Mouse (Mus musculus) heart, embryonic 15.5 days (tissue): ENCODE measurements around the gene Tcp1. TPM values are rescaled to one million over a fixed set of nuclear protein-coding genes. Genes with fewer than 3 reads are reported as not detected.
"Not testable (repeated sequence)": the region's sequence is repeated elsewhere in the genome, so short reads cannot be mapped to it uniquely, and the experiment has no call there.

Experiments
- ATAC-seq: fragments of 200-750 bp; cut with Nextera tagmentation; replicated peaks from 2 replicates; pipeline ENCODE4 v1.8.0; 2017; ENCODE audit warnings: low read depth, moderate TSS enrichment; ENCODE audit not compliant: insufficient number of reproducible peaks, insufficient read depth, low FRiP score
- H3K27ac ChIP-seq: fragments of 300-500 bp; sonication (generic); 2 replicates; pipeline ENCODE4 v1.5.1; 2015; ENCODE audit warnings: mild to moderate bottlenecking, inconsistent platforms
- H3K27me3 ChIP-seq: fragments of 300-500 bp; sonication (generic); 2 replicates; pipeline ENCODE4 v1.6.1; 2015; ENCODE audit warnings: inconsistent platforms
- H3K36me3 ChIP-seq: fragments of 300-500 bp; sonication (generic); 2 replicates; pipeline ENCODE4 v1.6.1; 2015; ENCODE audit warnings: mild to moderate bottlenecking, inconsistent platforms
- H3K4me1 ChIP-seq: fragments of 300-500 bp; sonication (generic); replicated peaks from 2 replicates; pipeline ENCODE4 v1.6.1; 2015; ENCODE audit warnings: inconsistent platforms
- H3K4me2 ChIP-seq: fragments of 300-500 bp; sonication (generic); 2 replicates; pipeline ENCODE4 v1.6.1; 2015; ENCODE audit warnings: inconsistent platforms, mild to moderate bottlenecking, moderate library complexity
- H3K4me3 ChIP-seq: fragments of 300-500 bp; sonication (generic); 2 replicates; pipeline ENCODE4 v1.5.1; 2015; ENCODE audit warnings: mild to moderate bottlenecking, inconsistent platforms
- H3K9ac ChIP-seq: fragments of 300-500 bp; sonication (generic); 2 replicates; pipeline ENCODE4 v1.6.1; 2015; ENCODE audit warnings: mild to moderate bottlenecking, inconsistent platforms
- H3K9me3 ChIP-seq: fragments of 300-500 bp; sonication (generic); replicated peaks from 2 replicates; pipeline ENCODE4 v1.6.1; 2016; ENCODE audit warnings: inconsistent platforms
- WGBS: fragments of 180-500 bp; shearing (Covaris S2); methylation state at CpG from one replicate; pipeline ENCODE4 v1.1.7; 2015; ENCODE audit warnings: mixed read lengths; 5-methylcytosine and 5-hydroxymethylcytosine counted together
- polyA plus RNA-seq: library from polyadenylated mRNA; unstranded; fragments of >200 nt; fragmentation: Nextera tagmentation; extraction: Ambion mirVana; gene quantifications from 2 replicates; pipeline ENCODE4 v1.2.1, GENCODE M21; 2015

Gene Tcp1
- polyA plus RNA-seq, 1 experiment from 2014 or later = 316 TPM

GRCm38 (mm10) chr17:12892033-12892432 is 23.5 kb upstream of the Tcp1 start:
- peaks cover 8% of the 10 kb centered on the region for H3K4me1 ChIP-seq
- no peak overlapping the region for H3K9ac ChIP-seq
- no peak overlapping the region for H3K4me2 ChIP-seq
- 74% methylated on average over 9 of the region's 9 CpGs for WGBS
- ATAC-seq = no peak
- H3K36me3 ChIP-seq = 0 out of 2 replicates have a peak, but pooled peaks cover 3% of the 10 kb centered on the region
- H3K27me3 ChIP-seq = no peaks in the 10 kb centered on the region
- H3K27ac ChIP-seq = no peak overlapping the region
- H3K9me3 ChIP-seq = no peaks in the 10 kb centered on the region
- H3K4me3 ChIP-seq = no peak overlapping the region

- H3K4me2 ChIP-seq = no peak overlapping the region
- H3K27ac ChIP-seq = no peak overlapping the region
- no peak overlapping the region for H3K4me3 ChIP-seq
- no peaks in the 10 kb centered on the region for H3K9me3 ChIP-seq
- no peak overlapping the region for H3K9ac ChIP-seq
- no peaks in the 10 kb centered on the region for H3K27me3 ChIP-seq
- no peaks in the 10 kb centered on the region for H3K4me1 ChIP-seq
- WGBS = 90% methylated on average over 5 of the region's 5 CpGs
- peaks cover 14% of the 10 kb centered on the region; the same call in 1 of the 2 replicates for H3K36me3 ChIP-seq
- no peak for ATAC-seq
Observed at GRCm38 (mm10) chr17:12897674-12898073, 17.8 kb upstream of the Tcp1 start.

GRCm38 (mm10) chr17:12898607-12899006 is 16.9 kb upstream of the Tcp1 start:
- H3K9ac ChIP-seq, H3K4me1 ChIP-seq, H3K4me3 ChIP-seq, H3K27ac ChIP-seq, ATAC-seq, H3K4me2 ChIP-seq, H3K27me3 ChIP-seq, H3K9me3 ChIP-seq: not testable (repeated sequence)
- H3K36me3 ChIP-seq = peaks cover 15% of the 10 kb centered on the region; the same call in 1 of the 2 replicates
- 47% methylated on average over 2 of the region's 2 CpGs for WGBS

GRCm38 (mm10) chr17:12902291-12902690 is 13.2 kb upstream of the Tcp1 start:
- WGBS = 92% methylated on average over 6 of the region's 6 CpGs
- peaks cover 15% of the 10 kb centered on the region; the same call in 1 of the 2 replicates for H3K36me3 ChIP-seq
- H3K4me3 ChIP-seq = no peak overlapping the region
- H3K27ac ChIP-seq = no peak overlapping the region
- no peaks in the 10 kb centered on the region for H3K9me3 ChIP-seq
- H3K9ac ChIP-seq = no peak overlapping the region
- no peaks in the 10 kb centered on the region for H3K27me3 ChIP-seq
- H3K4me1 ChIP-seq = no peaks in the 10 kb centered on the region
- H3K4me2 ChIP-seq = no peak overlapping the region
- ATAC-seq = no peak

GRCm38 (mm10) chr17:12903372-12904333 is 11.8 kb upstream of the Tcp1 start:
- H3K27ac ChIP-seq = no peak overlapping the region
- no peak overlapping the region for H3K4me2 ChIP-seq
- WGBS = 63% methylated on average over 11 of the region's 12 CpGs
- ATAC-seq = no peak
- H3K4me1 ChIP-seq = no peaks in the 10 kb centered on the region
- no peak overlapping the region for H3K9ac ChIP-seq
- peaks cover 15% of the 10 kb centered on the region; the same call in 1 of the 2 replicates for H3K36me3 ChIP-seq
- no peaks in the 10 kb centered on the region for H3K27me3 ChIP-seq
- no peaks in the 10 kb centered on the region for H3K9me3 ChIP-seq
- H3K4me3 ChIP-seq = no peak overlapping the region

GRCm38 (mm10) chr17:12904349-12904748 is 11.2 kb upstream of the Tcp1 start:
- no peak overlapping the region for H3K27ac ChIP-seq
- no peak for ATAC-seq
- no peaks in the 10 kb centered on the region for H3K4me1 ChIP-seq
- no peak overlapping the region for H3K9ac ChIP-seq
- WGBS = 90% methylated on average over 1 of the region's 1 CpGs
- no peaks in the 10 kb centered on the region for H3K27me3 ChIP-seq
- peaks cover 12% of the 10 kb centered on the region; the same call in 1 of the 2 replicates for H3K36me3 ChIP-seq
- no peak overlapping the region for H3K4me3 ChIP-seq
- no peak overlapping the region for H3K4me2 ChIP-seq
- H3K9me3 ChIP-seq = no peaks in the 10 kb centered on the region

- Histone ChIP-seq H3K36me3 (peaks cover 12% of the 10 kb centered on the region; the same call in 1 of the 2 replicates), H3K4me1 (no peaks in the 10 kb centered on the region), H3K9ac (no peak overlapping the region), H3K27me3 (no peaks in the 10 kb centered on the region), H3K27ac (no peak overlapping the region), H3K9me3 (no peaks in the 10 kb centered on the region), H3K4me2 (no peak overlapping the region), H3K4me3 (no peak overlapping the region)
- ATAC-seq = no peak
- WGBS = 81% methylated on average over 4 of the region's 4 CpGs
Observed at GRCm38 (mm10) chr17:12905810-12906209, 9.7 kb upstream of the Tcp1 start.

GRCm38 (mm10) chr17:12906436-12906835 is 9.1 kb upstream of the Tcp1 start:
- no peak for ATAC-seq
- WGBS = 90% methylated on average over 9 of the region's 9 CpGs
- Histone ChIP-seq H3K27me3 (no peaks in the 10 kb centered on the region), H3K9ac (no peak overlapping the region), H3K4me3 (no peak overlapping the region), H3K36me3 (peaks cover 16% of the 10 kb centered on the region; the same call in 1 of the 2 replicates), H3K9me3 (no peaks in the 10 kb centered on the region), H3K27ac (no peak overlapping the region), H3K4me1 (no peaks in the 10 kb centered on the region), H3K4me2 (no peak overlapping the region)

- Histone ChIP-seq H3K9ac (no peak within 1 kb of the TSS), H3K36me3 (peaks cover 32% of the 10 kb centered on the region)
Observed at GRCm38 (mm10) chr17:12909361-12910280, 5.9 kb upstream of the Tcp1 start, which contains the start of gene Pnldc1. Gene Pnldc1 (minus strand): TSS chr17:12910230.

GRCm38 (mm10) chr17:12910391-12910790 is 5.1 kb upstream of the Tcp1 start:
- H3K27ac ChIP-seq = no peak overlapping the region
- no peak overlapping the region for H3K9ac ChIP-seq
- ATAC-seq = no peak
- H3K4me2 ChIP-seq = no peak overlapping the region
- H3K4me3 ChIP-seq = no peak overlapping the region
- peaks cover 32% of the 10 kb centered on the region for H3K36me3 ChIP-seq
- H3K9me3 ChIP-seq = no peaks in the 10 kb centered on the region
- WGBS = 86% methylated on average over 8 of the region's 8 CpGs
- H3K27me3 ChIP-seq = no peaks in the 10 kb centered on the region
- H3K4me1 ChIP-seq = peaks cover 8% of the 10 kb centered on the region

More at GRCm38 (mm10) chr17:12909361-12910280, 5.9 kb upstream of the Tcp1 start, which contains the start of gene Pnldc1:
- Histone ChIP-seq H3K9me3 (no peaks in the 10 kb centered on the region), H3K4me2 (no peak within 1 kb of the TSS), H3K27ac (no peak within 1 kb of the TSS), H3K4me1 (peaks cover under 1% of the 10 kb centered on the region), H3K4me3 (no peak within 1 kb of the TSS), H3K27me3 (no peaks in the 10 kb centered on the region)
- 75% methylated on average over 35 of the region's 35 CpGs for WGBS
- no peak for ATAC-seq
